Mouse (Mus musculus): ENCODE data around the gene Ap1m1. TPM values are rescaled to one million over a fixed set of nuclear protein-coding genes. Genes with fewer than 3 reads are reported as not detected.

Ap1m1 gene
- polyA plus RNA-seq, 1 experiment = 72.6 TPM

GRCm38 (mm10) chr8:72211846-72212245 is 28.0 kb upstream of the Ap1m1 start:
- H3K4me3 ChIP-seq (ENCODE audit: insufficient read depth, low read depth, low read length) = no peak overlapping the region
- no peaks in the 10 kb centered on the region for H3K4me1 ChIP-seq (ENCODE audit: control insufficient read depth, insufficient read depth, low read length)
- no peak for DNase-seq
- 81% methylated on average over 1 of the region's 1 CpGs for WGBS
- H3K36me3 ChIP-seq (ENCODE audit: control insufficient read depth, insufficient read depth, low read length) = no peaks in the 10 kb centered on the region
- no peak overlapping the region for H3K27ac ChIP-seq (ENCODE audit: insufficient read depth, low read depth, low read length)
- H3K27me3 ChIP-seq (replicated peaks; ENCODE audit: control insufficient read depth, insufficient read depth, low read length) = no peaks in the 10 kb centered on the region
- no peak for TF ChIP-seq CTCF (conservative IDR thresholded peaks at IDR 0.05; ENCODE audit: insufficient read depth, insufficient read length, low read depth, low read length)

GRCm38 (mm10) chr8:72212751-72213150 is 27.1 kb upstream of the Ap1m1 start, which contains the start of gene Cib3:
Gene Cib3 (minus strand): TSS chr8:72212837.
- no peak within 1 kb of the TSS for H3K4me3 ChIP-seq (ENCODE audit: insufficient read depth, low read depth, low read length)
- no peaks in the 10 kb centered on the region for H3K36me3 ChIP-seq (ENCODE audit: control insufficient read depth, insufficient read depth, low read length)
- no peaks in the 10 kb centered on the region for H3K27me3 ChIP-seq (replicated peaks; ENCODE audit: control insufficient read depth, insufficient read depth, low read length)
- TF ChIP-seq CTCF (conservative IDR thresholded peaks at IDR 0.05; ENCODE audit: insufficient read depth, insufficient read length, low read depth, low read length) (no peak), POLR2A (IDR thresholded peaks at IDR 0.05; ENCODE audit: low read depth, low read length) (no peak)
- WGBS = 31% methylated on average over 4 of the region's 4 CpGs
- DNase-seq = no peak
- no peak within 1 kb of the TSS for H3K27ac ChIP-seq (ENCODE audit: insufficient read depth, low read depth, low read length)
- no peaks in the 10 kb centered on the region for H3K4me1 ChIP-seq (ENCODE audit: control insufficient read depth, insufficient read depth, low read length)

- Histone ChIP-seq H3K4me1 (ENCODE audit: control insufficient read depth, insufficient read depth, low read length) (no peaks in the 10 kb centered on the region), H3K4me3 (ENCODE audit: insufficient read depth, low read depth, low read length) (no peak within 1 kb of the TSS), H3K36me3 (ENCODE audit: control insufficient read depth, insufficient read depth, low read length) (no peaks in the 10 kb centered on the region), H3K27me3 (replicated peaks; ENCODE audit: control insufficient read depth, insufficient read depth, low read length) (no peaks in the 10 kb centered on the region), H3K27ac (ENCODE audit: insufficient read depth, low read depth, low read length) (no peak within 1 kb of the TSS)
- WGBS = 80% methylated on average over 4 of the region's 4 CpGs
- TF ChIP-seq POLR2A (IDR thresholded peaks at IDR 0.05; ENCODE audit: low read depth, low read length) (no peak), CTCF (conservative IDR thresholded peaks at IDR 0.05; ENCODE audit: insufficient read depth, insufficient read length, low read depth, low read length) (no peak)
- DNase-seq = no peak
Measured at GRCm38 (mm10) chr8:72213536-72213935, 26.3 kb upstream of the Ap1m1 start, which contains the start of gene Gm11034. Gene Gm11034 (minus strand): TSS chr8:72213636.

- no peaks in the 10 kb centered on the region for H3K36me3 ChIP-seq (ENCODE audit: control insufficient read depth, insufficient read depth, low read length)
- no peak overlapping the region for H3K27ac ChIP-seq (ENCODE audit: insufficient read depth, low read depth, low read length)
- H3K27me3 ChIP-seq (replicated peaks; ENCODE audit: control insufficient read depth, insufficient read depth, low read length) = no peaks in the 10 kb centered on the region
- WGBS = 33% methylated on average over 2 of the region's 2 CpGs
- H3K4me1 ChIP-seq (ENCODE audit: control insufficient read depth, insufficient read depth, low read length) = no peaks in the 10 kb centered on the region
- TF ChIP-seq CTCF (conservative IDR thresholded peaks at IDR 0.05; ENCODE audit: insufficient read depth, insufficient read length, low read depth, low read length) = peak; percentile 91
- no peak for TF ChIP-seq POLR2A (IDR thresholded peaks at IDR 0.05; ENCODE audit: low read depth, low read length)
- DNase-seq = peak; percentile 64
- no peak overlapping the region for H3K4me3 ChIP-seq (ENCODE audit: insufficient read depth, low read depth, low read length)
Measured at GRCm38 (mm10) chr8:72215060-72215459, 24.8 kb upstream of the Ap1m1 start.

- TF ChIP-seq POLR2A (IDR thresholded peaks at IDR 0.05; ENCODE audit: low read depth, low read length) (no peak), CTCF (conservative IDR thresholded peaks at IDR 0.05; ENCODE audit: insufficient read depth, insufficient read length, low read depth, low read length) (no peak)
- no peaks in the 10 kb centered on the region for H3K27me3 ChIP-seq (replicated peaks; ENCODE audit: control insufficient read depth, insufficient read depth, low read length)
- WGBS = 40% methylated on average over 1 of the region's 1 CpGs
- no peak for DNase-seq
- no peak overlapping the region for H3K27ac ChIP-seq (ENCODE audit: insufficient read depth, low read depth, low read length)
- no peak overlapping the region for H3K4me3 ChIP-seq (ENCODE audit: insufficient read depth, low read depth, low read length)
- 0 out of 2 replicates have a peak, but pooled peaks cover 4% of the 10 kb centered on the region for H3K4me1 ChIP-seq (ENCODE audit: control insufficient read depth, insufficient read depth, low read length)
- no peaks in the 10 kb centered on the region for H3K36me3 ChIP-seq (ENCODE audit: control insufficient read depth, insufficient read depth, low read length)
Measured at GRCm38 (mm10) chr8:72215871-72216270, 23.9 kb upstream of the Ap1m1 start.

GRCm38 (mm10) chr8:72218781-72219540 is 20.9 kb upstream of the Ap1m1 start:
- H3K4me1 ChIP-seq (ENCODE audit: control insufficient read depth, insufficient read depth, low read length) = 0 out of 2 replicates have a peak, but pooled peaks cover 4% of the 10 kb centered on the region
- TF ChIP-seq CTCF (conservative IDR thresholded peaks at IDR 0.05; ENCODE audit: insufficient read depth, insufficient read length, low read depth, low read length) = no peak
- no peak for TF ChIP-seq POLR2A (IDR thresholded peaks at IDR 0.05; ENCODE audit: low read depth, low read length)
- no peak for DNase-seq
- WGBS = 66% methylated on average over 10 of the region's 10 CpGs
- H3K4me3 ChIP-seq (ENCODE audit: insufficient read depth, low read depth, low read length) = peak overlapping the region; percentile 92; the same call in 1 of the 2 replicates
- H3K36me3 ChIP-seq (ENCODE audit: control insufficient read depth, insufficient read depth, low read length) = no peaks in the 10 kb centered on the region
- H3K27me3 ChIP-seq (replicated peaks; ENCODE audit: control insufficient read depth, insufficient read depth, low read length) = no peaks in the 10 kb centered on the region
- H3K27ac ChIP-seq (ENCODE audit: insufficient read depth, low read depth, low read length) = no peak overlapping the region

- 16% methylated on average over 39 of the region's 39 CpGs for WGBS
- H3K36me3 ChIP-seq (ENCODE audit: control insufficient read depth, insufficient read depth, low read length) = no peaks in the 10 kb centered on the region
- H3K27me3 ChIP-seq (replicated peaks; ENCODE audit: control insufficient read depth, insufficient read depth, low read length) = no peaks in the 10 kb centered on the region
- H3K4me1 ChIP-seq (ENCODE audit: control insufficient read depth, insufficient read depth, low read length) = 0 out of 2 replicates have a peak, but pooled peaks cover 4% of the 10 kb centered on the region
- TF ChIP-seq POLR2A (IDR thresholded peaks at IDR 0.05; ENCODE audit: low read depth, low read length) = no peak
- no peak for TF ChIP-seq CTCF (conservative IDR thresholded peaks at IDR 0.05; ENCODE audit: insufficient read depth, insufficient read length, low read depth, low read length)
- peak; percentile 96 for DNase-seq
- peak within 1 kb of the TSS; percentile 92 for H3K4me3 ChIP-seq (ENCODE audit: insufficient read depth, low read depth, low read length)
- H3K27ac ChIP-seq (ENCODE audit: insufficient read depth, low read depth, low read length) = peak within 1 kb of the TSS; percentile 1; the same call in 1 of the 2 replicates
Measured at GRCm38 (mm10) chr8:72219541-72220363, 20.1 kb upstream of the Ap1m1 start, which contains the start of gene Fam32a. Gene Fam32a (plus strand): TSS chr8:72219730.

All from kidney, adult 2 months (tissue).